Mouse (Mus musculus) left cerebral cortex, postnatal 4 days (tissue): ENCODE measurements around the gene Nfkbib. TPM values are rescaled to one million over a fixed set of nuclear protein-coding genes. Genes with fewer than 3 reads are reported as not detected.
A peak's percentile ranks its signal among the peaks of the same experiment; 100 is the strongest.

ENCODE experiments used
- DNase-seq: peaks from one replicate; pipeline ENCODE4 v3.0.0-alpha.2; 2022
- intact Hi-C: fragments of 180-260 bp; cut with DNase I; formaldehyde crosslinking; loops from one replicate; pipeline ENCODE4 v1.15.1; 2025
- total RNA-seq, 2 experiments: library from RNA; stranded (reverse); gene quantifications; 2 replicates each; pipeline ENCODE4 v1.2.3; 2021

Gene Nfkbib
- total RNA-seq, 2 experiments from 2014 or later = 35.3 to 35.6 TPM

- intact Hi-C loops = loop anchor here (5.0 kb wide), 1 partner anchor 91 kb away; no protein-coding TSS in a partner anchor
- DNase-seq = no peak
These were observed 34.1 kb upstream of the Nfkbib start for GRCm38 (mm10) chr7:28801451-28801850.

- intact Hi-C loops = loop anchor here (5.0 kb wide), 1 partner anchor 92 kb away; no protein-coding TSS in a partner anchor
- DNase-seq = no peak
These were observed 32.7 kb upstream of the Nfkbib start for GRCm38 (mm10) chr7:28799994-28800393.

- intact Hi-C loops = no loop called here
- peak; percentile 73 for DNase-seq
These were observed 29.3 kb upstream of the Nfkbib start for GRCm38 (mm10) chr7:28796562-28796975.

GRCm38 (mm10) chr7:28795832-28796231 lies 28.5 kb upstream of the Nfkbib start:
- no peak for DNase-seq
- intact Hi-C loops = no loop called here

GRCm38 (mm10) chr7:28794496-28794895 lies 27.2 kb upstream of the Nfkbib start:
- intact Hi-C loops = no loop called here
- DNase-seq = no peak

GRCm38 (mm10) chr7:28793834-28794233 lies 26.5 kb upstream of the Nfkbib start:
- no peak for DNase-seq
- intact Hi-C loops = no loop called here

- no peak for DNase-seq
- intact Hi-C loops = no loop called here
These were observed 25.3 kb upstream of the Nfkbib start for GRCm38 (mm10) chr7:28792391-28793185.

DNA sequence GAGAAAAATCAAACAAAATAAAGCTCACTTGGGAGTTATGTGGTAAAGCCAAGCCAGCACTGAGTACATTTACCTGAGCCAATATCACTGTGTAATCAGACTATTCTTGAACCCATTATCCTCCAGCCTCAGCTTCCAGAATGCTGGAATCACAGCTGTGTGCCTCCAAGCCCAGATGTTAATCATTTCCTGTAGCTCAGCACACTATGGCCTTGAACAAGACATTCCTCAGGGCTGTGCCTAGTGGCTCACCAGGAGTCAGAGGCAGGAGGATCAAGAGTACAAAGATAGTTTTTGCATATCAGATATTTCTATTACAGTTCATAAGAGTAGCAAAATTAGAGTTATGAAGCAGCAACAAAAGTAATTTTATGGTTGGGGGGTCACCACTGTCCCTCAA lies 24.4 kb upstream of the Nfkbib start:
- DNase-seq = no peak
- intact Hi-C loops = no loop called here

- intact Hi-C loops = no loop called here
- DNase-seq = no peak
These were observed 22.9 kb upstream of the Nfkbib start for GRCm38 (mm10) chr7:28790066-28790806.

GRCm38 (mm10) chr7:28789235-28789634 lies 21.9 kb upstream of the Nfkbib start:
- DNase-seq = no peak
- intact Hi-C loops = loop anchor here (10.0 kb wide), 1 partner anchor 64 kb away; no protein-coding TSS in a partner anchor

GRCm38 (mm10) chr7:28788307-28789195 lies 21.2 kb upstream of the Nfkbib start, which contains the start of gene Rinl:
TSS of gene Rinl (plus strand) at chr7:28788969.
- no peak for DNase-seq
- intact Hi-C loops = loop anchor here (10.0 kb wide), 1 partner anchor 64 kb away; no protein-coding TSS in a partner anchor

- DNase-seq = no peak
- intact Hi-C loops = loop anchor here (10.0 kb wide), 1 partner anchor 63 kb away; no protein-coding TSS in a partner anchor
These were observed 20.6 kb upstream of the Nfkbib start for GRCm38 (mm10) chr7:28787884-28788283.

DNA sequence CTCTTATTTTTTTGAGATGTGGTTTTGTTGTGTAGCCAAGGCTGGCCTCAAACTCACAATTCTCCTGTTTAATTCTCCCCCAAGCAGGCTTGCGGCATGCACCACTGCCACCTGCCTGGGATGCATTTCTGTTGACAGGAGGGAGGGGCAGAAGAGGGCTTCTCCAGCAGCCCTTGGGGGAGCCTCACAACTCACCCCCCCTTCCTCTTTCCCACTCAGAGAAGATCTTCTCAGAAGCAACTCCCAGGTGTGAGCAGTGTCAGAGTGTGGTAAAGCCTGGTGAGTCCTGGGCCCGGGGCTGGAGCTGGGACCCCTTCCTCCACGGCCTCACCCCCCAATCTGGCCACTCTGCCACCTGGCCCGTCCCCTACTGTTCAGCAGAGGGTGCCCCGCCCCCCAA lies 17.8 kb upstream of the Nfkbib start:
- no peak for DNase-seq
- intact Hi-C loops = loop anchor here (10.0 kb wide), 1 partner anchor 60 kb away; no protein-coding TSS in a partner anchor

- DNase-seq = no peak
- intact Hi-C loops = loop anchor here (5.0 to 10.0 kb wide), 2 partner anchors 56 to 256 kb away; no protein-coding TSS in a partner anchor
These were observed 13.9 kb upstream of the Nfkbib start for GRCm38 (mm10) chr7:28781261-28781663.

GRCm38 (mm10) chr7:28780857-28781256 lies 13.5 kb upstream of the Nfkbib start:
- DNase-seq = no peak
- intact Hi-C loops = loop anchor here (5.0 to 10.0 kb wide), 2 partner anchors 56 to 256 kb away; no protein-coding TSS in a partner anchor

DNA sequence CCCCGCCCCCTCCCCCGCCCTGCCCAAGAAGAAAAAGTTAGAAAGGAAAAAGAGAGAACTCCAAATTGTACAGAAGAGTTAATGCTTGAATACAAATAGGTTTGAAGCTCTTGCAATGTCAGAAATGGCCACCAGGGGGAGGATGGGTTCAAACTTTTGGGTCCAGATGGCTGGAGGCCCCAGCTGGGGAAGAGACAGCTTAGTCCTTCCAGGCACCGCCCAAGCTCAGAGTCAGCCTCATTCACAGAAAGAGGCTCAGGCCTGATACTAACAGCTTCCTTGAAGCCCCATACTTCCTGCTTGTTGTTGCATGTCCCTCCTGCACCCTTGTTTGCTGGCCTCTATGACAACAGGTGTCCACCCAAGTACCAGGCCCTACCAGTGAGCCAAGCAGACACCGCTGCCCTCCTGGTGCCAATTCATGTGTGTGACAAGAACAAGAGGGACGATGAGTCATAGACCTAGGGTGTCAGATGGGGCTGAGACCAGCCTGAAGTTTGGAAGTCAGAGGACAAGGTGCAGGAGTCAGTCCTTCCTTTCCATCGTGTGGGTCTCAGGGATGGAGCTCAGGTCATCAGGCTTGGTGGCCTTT lies 12.9 kb upstream of the Nfkbib start:
- peak; percentile 93 for DNase-seq
- intact Hi-C loops = loop anchor here (5.0 to 10.0 kb wide), 2 partner anchors 55 to 257 kb away; no protein-coding TSS in a partner anchor

DNA sequence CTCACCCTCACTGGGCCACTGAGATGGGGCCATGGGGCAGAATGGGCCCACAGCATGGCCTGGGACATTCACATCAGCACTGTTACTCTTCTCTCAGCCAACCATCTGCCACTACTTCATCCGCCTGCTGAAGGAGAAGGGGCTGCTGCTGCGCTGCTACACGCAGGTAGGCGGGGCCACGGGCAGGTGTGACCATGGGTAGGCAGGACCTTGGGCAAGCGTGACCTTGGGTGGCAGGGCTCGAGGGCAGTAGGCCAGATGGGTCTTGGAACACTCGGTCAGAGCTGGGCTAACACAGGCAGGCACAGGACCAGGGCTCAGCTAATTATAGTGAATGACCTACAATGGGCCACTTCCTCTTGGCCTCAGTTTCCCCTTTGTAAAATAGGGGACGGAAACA lies 11.5 kb upstream of the Nfkbib start:
- intact Hi-C loops = no loop called here

GRCm38 (mm10) chr7:28775129-28775528 lies 7.8 kb upstream of the Nfkbib start:
- peak; percentile 71 for DNase-seq
- intact Hi-C loops = no loop called here

More for the DNA sequence above, 11.5 kb upstream of the Nfkbib start:
- DNase-seq = no peak

- DNase-seq = peak; percentile 65
These were observed 6.9 kb upstream of the Nfkbib start for GRCm38 (mm10) chr7:28774164-28774563.

GRCm38 (mm10) chr7:28773163-28773562 lies 5.9 kb upstream of the Nfkbib start:
- intact Hi-C loops = no loop called here
- DNase-seq = no peak

More at GRCm38 (mm10) chr7:28774164-28774563, 6.9 kb upstream of the Nfkbib start:
- intact Hi-C loops = no loop called here
